Mouse (Mus musculus): ENCODE data around the gene Sult2a8.
"Not testable (repeated sequence)": the region's sequence is repeated elsewhere in the genome, so short reads cannot be mapped to it uniquely, and the experiment has no call there.

The Sult2a8 gene

GRCm38 (mm10) chr7:14446534-14446933 lies at the start of gene Sult2a8:
Gene Sult2a8 (minus strand): TSS chr7:14446769.
- no peak for DNase-seq

- no peak for DNase-seq
These were observed 47.6 kb upstream of the Sult2a8 start, which contains the start of gene Sult2a7 for GRCm38 (mm10) chr7:14494130-14494529. Gene Sult2a7 (minus strand): TSS chr7:14494230.

- DNase-seq, result no peak
These were observed 46.3 kb upstream of the Sult2a8 start for GRCm38 (mm10) chr7:14492886-14493285.

- DNase-seq, result no peak
These were observed 7.0 kb downstream of the Sult2a8 start for GRCm38 (mm10) chr7:14439581-14439980.

- DNase-seq, result no peak
These were observed 8.1 kb downstream of the Sult2a8 start for GRCm38 (mm10) chr7:14438484-14438883.

GRCm38 (mm10) chr7:14438029-14438428 lies 8.5 kb downstream of the Sult2a8 start:
- no peak for DNase-seq

- not testable (repeated sequence) for DNase-seq
These were observed 47.2 kb downstream of the Sult2a8 start for GRCm38 (mm10) chr7:14399363-14399762.

- DNase-seq, result no peak
These were observed 50.1 kb downstream of the Sult2a8 start for GRCm38 (mm10) chr7:14396462-14396861.

All from spleen, adult 18-20 months (tissue).